Mouse (Mus musculus) adrenal gland, postnatal 10 days (tissue): ENCODE measurements around the gene Frmd4b. TPM values are rescaled to one million over a fixed set of nuclear protein-coding genes. Genes with fewer than 3 reads are reported as not detected.

Source experiments
- DNase-seq: peaks from one replicate; pipeline ENCODE4 v3.0.0; 2021; ENCODE audit warnings: mixed read lengths
- total RNA-seq, 2 experiments: library from RNA; stranded (reverse); gene quantifications; 2 replicates each; pipeline ENCODE4 v1.2.3; 2021

Gene Frmd4b
- total RNA-seq, 2 experiments from 2014 or later, result 20.0 to 27.9 TPM

DNA sequence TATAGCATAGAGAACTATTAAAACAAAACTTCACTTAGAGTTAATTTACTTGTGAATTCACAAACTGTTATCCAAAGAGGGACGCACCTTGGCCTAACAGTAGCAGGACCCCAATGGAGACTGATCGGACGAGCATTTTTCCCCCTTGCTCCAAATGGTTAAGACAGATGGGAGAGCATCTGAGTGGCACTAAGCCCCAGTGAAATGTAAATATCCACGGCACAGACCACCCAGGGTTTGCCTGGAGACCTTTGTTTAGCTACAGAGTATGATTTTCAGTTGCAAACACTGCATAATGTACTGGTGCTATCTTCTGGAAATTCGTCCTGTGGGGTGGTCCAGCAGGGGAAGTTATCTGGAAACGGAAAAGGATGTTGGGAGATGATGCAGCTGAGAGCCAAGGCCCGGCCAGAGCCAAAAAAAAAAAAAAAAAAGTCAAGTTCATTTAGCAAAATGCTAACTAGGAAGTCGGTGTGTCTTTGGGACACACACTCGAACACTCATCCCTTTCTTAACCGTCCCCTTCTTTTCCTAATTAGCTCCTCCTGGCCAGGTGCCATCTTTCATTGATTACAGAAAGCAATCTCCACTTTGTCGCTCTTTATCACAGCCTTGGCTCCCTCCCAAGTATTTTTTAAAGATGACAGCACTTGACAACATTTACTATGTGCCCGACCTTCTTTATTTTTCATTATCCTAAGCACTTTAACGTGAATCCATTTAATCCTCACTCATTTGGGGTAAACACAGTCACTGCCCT lies 95.9 kb downstream of the Frmd4b start:
- no peak for DNase-seq

DNA sequence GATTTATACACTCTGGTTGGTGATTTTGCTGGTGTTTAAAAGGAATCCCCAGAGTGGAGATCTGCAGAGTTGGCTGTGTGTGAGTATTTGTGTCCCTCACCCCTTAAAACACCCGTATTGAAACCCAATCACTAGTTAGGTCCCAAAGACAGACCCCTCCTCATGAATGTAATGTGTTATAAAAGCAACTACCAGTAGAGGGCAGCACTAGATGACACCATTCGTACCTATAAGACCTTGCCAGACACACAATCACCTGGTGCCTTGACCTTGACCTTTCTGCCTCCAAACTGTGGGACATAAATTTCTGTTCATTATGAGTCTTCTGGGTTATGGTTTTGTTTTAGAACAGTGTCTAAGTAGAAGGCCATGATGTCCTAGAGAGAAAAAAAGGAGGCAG lies 96.8 kb downstream of the Frmd4b start:
- no peak for DNase-seq

DNA sequence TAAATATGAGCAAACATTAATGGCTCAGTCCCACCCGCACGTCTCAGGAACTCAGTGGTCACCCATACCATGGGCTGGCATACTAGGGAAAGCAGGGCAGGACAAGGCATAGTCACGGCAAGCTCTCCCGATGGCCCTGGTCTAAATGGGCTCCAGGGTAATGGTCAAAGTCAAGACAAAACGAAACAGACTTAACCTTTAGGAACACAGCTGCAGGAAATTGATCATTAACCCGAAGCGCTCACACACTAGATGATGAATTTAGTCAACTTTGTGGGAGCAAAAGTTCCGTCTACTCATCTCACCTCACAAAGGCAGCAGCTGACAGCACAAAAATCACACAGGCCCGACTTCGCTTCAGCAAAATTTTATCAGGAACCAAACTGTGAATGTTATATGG lies 97.8 kb downstream of the Frmd4b start:
- no peak for DNase-seq

DNA sequence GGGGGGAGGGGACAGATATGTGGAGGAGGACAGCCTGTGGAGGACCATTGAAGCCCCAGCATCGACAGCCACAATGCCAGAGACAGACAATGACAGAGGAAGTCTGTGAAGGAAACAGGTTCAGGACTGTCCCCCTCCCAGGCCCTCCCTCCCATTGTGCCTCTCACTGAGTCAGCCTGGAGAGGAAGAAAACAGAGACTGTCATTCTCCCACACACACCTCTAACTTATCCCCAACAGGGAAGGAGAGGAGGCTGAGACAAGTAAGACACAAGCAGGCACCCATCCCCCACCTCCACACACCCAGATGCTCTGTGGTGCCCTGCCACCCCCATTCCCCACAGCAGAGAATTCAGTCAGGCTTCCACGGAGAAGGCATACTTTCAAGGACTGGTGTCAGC lies 98.9 kb downstream of the Frmd4b start:
- DNase-seq, result no peak

DNA sequence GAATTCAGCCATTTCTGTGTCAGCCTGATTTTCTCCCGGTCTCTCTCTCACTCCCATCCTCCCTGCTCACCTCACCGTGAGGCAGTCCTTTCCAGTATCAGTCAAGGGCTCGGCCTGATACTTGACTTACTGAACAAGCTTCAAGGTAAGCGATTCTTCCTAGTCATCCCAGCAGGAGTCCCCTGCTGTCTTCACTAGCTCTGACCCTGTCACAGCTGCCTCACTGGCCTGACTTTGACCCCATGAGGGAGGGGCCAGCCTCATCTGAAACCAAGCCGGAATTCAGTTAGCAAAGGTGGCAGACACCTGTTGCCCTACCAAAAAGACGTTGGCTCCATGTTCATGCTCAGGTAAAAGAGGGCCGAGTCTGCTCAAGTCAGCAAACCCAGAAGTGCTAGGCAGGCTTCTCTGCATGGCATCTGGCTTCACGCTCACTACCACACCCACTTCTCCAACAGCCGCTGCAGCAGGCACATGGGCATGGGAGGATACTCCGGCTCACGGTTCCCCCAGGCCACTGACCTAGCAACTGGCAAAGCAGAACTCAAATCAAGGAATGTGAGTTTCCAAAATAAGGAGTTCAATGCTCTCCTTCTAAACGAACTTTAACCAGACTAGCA lies 99.6 kb downstream of the Frmd4b start:
- DNase-seq, result no peak

DNA sequence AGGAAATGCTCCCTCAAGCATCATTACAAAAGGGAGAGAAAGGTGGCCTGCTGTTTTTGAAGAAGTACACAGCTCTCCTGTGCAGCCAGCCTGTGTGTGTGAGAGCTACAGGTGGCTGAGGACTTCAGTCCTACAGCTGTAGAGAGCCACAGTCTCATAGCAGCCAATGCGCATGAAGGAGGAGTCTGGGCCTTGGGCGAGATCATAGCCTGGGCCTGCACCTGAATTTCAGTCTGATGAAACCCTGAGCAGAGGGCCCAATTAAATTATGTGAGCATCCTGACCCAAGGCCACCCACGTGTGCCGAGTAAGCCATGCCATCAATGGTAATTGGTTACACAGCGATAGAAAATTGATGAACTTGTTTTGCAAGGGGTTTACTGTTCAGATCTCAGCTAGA lies 100.4 kb downstream of the Frmd4b start:
- DNase-seq, result no peak

DNA sequence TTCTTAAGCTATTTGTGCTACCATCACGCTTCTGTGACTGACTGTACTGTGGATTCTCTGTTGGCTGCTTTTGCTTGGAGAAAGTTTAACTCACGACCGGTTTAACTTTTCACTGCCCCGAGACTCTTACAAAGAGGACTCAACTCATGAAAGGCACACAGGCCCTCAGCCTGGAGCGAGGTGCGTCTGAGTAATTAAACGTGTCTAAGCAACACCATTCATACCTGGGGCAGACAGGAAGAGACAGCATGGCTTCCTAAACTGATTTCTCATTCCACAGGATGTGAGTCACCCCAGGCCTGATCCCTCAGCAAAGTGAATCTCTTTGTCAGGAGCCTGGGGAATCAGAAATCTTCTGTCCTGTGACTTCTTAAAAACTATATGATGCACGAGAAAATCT lies 106.6 kb downstream of the Frmd4b start:
- DNase-seq, result no peak

DNA sequence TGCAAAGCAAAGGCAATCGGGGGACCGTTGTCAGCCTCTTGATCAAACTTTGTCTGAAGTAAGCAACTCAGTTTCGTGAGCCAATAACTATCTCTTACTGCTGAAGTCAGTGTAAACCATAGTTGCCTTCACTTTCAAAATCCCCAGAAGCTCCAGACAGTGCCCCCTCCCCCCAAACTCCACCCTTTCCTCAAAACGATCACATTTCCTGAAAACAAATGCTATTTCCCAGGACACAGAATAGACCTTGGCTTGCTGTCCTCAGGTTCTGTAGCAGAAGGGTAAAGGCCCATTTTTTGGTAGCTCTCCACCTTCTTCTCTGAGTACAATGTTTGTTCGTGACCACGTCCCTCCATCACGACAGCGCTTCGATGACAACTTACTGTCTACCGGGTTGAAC lies 107.9 kb downstream of the Frmd4b start:
- no peak for DNase-seq

DNA sequence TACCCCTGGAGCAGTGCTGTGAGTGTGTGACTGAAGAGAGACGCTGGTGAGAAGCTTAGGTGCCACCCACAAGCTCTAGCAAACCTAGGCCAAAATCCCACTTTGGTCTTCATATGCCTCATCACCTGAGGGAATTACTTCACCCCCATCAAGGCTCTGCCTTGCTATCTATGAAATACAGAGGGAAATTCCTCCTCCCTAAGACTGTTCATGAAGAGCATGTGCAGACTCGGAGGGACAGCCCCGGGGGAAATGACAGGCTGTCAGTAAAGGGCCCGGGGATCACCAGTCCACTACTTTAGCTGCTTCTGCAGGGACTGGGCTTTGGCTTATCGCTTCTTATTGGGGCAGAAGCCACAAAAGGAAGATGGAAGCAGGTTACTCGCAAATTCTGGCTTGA lies 108.9 kb downstream of the Frmd4b start:
- no peak for DNase-seq

DNA sequence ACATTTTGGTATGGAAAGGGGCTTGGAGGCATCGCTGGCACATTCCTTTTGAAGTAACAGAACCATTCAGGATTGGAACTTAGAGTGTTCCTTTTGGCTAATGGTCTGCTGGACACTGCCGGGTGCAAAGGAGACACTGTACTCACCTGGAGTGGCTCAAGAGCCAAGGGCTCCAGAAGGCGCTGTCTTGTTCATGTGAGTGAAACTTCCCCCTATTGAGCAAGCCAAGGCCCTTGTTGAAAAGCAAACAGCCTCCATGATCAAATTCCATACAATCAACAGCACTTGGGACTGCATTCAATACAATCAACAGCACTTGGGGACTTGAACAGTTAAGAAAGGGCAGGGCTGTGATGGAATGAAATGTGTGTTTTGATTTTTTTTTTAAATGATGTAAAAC lies 109.4 kb downstream of the Frmd4b start:
- DNase-seq, result no peak

DNA sequence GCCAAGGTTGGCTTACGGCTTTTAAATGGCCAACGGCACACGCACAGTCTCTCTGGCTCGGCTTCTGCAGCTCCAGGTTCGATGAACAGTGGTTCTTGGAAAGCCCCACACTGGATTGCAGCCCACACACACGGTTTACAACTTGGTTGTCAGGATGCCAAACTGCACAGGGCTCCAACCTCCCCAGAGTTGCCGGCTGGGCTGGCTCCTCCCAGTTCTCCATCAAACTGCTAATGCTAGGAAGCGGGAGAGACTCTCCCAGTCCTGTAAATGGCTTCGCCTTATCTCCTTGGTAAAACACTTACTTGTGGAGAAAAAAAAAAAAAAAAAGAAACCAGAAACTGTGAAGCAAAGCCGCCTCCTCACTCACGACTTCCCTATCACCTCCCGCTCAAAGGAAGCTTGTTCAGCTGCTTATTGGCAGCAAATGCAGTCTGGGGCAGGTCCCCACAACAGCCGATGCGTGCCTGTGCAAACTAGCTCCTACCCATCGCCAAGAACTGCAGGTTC lies 111.1 kb downstream of the Frmd4b start:
- peak; percentile 83 for DNase-seq

DNA sequence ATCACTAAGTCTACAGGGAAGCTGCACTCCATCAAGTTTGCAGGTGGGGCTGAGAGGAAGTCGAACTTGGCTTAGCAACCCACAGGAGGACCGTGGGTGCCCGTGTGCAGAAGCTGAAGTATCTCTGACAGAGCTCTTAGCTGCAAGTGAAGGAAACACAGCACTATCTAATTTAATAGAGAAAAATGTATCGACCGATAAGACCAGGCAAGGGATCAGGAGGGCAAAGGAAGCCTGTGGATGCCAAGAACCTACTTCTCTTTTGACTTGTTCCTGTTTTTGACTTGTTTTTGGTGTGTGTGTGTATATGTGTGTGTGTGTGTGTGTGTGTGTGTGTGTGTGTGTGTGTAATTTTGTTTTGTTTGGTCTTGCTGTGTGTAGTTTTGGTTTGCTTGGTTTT lies 112.7 kb downstream of the Frmd4b start:
- DNase-seq, result no peak

DNA sequence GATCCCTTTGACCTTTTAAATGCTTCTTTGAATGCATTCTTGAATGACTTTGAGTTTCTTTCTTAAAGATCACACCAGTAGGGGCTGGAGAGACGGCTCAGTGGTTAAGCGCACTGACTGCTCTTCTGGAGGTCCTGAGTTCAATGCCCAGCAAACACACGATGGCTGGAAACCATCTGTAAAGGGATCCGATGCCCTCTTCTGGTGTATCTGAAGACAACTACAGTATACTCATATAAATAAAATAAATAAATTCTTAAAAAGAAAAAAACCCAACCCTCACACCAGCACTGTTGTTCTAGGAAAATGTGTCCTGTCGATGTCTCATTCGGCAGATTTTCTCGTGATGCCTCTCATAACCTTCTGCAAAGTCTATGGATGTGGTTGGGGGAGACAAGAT lies 116.3 kb downstream of the Frmd4b start:
- DNase-seq, result no peak

DNA sequence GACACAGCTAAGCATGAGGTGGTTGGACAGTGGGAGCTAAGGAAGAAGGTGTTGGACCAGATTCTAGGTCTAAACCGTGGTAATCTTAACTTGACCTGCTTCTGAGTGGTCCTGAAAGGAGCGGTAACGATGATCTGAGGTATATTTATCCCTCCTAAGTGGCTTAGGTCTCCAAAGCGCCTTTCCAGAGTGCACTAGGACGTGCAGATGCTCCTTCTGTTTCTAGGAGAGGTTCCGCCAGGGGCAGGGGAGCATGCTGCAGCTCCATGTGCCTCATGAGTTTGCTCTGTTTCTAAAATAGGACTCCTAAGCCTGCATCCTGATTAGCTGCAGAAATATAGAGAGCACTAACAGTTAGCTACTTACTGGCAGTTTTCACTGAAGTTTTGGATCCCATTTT lies 117.1 kb downstream of the Frmd4b start:
- DNase-seq, result no peak

DNA sequence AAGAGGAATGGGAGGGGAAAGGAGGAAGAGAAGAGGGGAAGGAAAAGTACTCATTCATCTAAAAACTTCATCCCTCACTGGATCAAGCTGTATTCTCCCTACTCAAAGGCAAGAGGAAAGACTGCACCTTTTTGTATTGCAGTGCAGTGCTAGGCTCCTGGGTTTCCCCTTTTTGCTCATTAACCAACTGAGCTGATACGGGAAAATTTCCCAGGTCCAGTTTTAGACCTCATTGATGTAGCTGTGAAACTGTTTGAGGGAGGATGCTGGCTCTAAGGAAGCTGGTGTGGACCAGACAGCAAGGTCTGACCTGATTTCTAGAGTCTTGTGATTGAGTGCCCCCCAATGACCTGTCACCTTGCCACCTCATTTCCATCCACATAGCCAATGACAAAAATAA lies 121.3 kb downstream of the Frmd4b start:
- DNase-seq, result no peak

DNA sequence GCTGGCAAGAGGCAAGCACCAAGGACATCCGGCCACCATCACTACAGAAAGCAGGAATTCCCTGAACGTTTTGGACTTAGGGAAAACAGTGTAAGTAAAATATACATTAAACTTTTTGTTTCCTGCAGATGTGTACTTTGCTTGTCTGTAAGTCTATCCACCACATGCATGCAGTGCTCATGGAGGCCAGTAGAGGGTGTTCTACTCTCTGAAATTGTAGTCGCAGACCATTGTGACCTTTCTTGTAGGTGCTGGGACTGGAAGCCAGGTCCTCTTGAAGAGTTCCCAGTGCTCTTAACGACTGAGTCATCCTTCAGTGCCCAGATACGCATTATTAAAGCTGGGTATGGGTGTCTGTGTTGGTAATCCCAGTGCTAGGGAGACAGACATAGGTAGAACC lies 126.3 kb downstream of the Frmd4b start:
- DNase-seq, result no peak

DNA sequence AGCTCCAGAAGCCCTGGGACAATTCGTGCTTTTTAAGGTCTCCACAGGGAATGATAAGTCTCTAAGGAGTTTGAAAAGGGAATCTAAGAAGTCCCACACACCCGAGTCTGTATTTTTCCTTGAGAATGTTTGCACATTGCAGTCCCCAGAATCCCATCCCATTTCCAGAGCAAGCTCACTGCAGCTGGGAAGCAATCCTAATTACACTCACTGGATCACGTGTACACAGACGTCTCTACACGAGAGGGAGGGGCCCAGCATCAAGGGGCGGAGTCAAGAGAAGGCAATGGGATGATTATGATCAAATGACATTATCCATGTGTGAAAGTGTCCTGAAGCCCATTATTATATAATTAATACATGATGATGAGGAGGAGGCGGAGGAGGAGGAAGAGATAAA lies 128.5 kb downstream of the Frmd4b start:
- DNase-seq, result no peak

DNA sequence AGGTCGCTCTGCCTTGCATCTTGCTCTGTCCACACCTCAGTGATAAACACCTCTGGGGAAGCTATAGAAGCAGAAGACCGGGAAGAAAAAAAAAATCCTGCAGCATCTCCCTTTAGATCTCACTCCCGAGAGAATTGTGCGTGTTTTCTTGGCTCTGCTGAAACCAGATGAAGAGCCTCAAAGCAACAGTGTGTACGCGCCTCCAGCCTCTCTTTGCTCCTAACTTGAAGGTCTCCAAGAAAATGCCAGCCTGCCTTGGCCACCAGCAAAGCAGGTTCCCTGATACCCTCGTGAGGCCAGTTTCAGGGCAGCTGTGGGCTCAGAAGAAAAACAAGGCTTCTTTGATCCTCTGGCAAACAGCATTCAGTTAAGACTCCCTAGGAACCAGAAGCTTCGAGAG lies 129.1 kb downstream of the Frmd4b start:
- no peak for DNase-seq

DNA sequence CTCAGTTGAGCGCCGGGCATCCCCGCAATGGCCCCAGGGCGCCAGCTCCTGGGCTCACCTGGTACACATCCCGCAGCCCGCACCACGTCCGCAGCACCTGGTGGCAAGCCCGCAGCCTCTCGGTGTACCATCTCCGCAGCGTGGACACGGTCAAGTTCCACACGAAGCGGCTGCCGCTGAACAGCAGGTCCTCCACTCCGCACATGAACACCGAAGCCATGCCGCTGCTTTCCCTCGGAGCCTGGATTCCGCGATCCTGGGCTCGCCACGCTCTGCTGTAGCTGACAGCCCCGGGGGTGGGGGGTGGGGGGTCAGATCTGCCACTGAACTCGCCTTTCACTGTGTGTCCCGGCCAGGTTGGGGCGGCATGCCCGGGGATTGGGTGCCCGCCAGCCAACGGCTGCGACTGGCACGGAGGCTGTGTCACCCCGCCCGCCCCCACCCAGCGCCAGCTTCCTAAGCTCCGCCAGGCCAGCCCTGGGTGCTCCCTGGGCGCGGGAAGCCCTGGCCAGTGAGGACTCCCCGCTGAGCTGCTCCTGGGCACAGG lies 129.7 kb downstream of the Frmd4b start:
- DNase-seq, result peak; percentile 87

DNA sequence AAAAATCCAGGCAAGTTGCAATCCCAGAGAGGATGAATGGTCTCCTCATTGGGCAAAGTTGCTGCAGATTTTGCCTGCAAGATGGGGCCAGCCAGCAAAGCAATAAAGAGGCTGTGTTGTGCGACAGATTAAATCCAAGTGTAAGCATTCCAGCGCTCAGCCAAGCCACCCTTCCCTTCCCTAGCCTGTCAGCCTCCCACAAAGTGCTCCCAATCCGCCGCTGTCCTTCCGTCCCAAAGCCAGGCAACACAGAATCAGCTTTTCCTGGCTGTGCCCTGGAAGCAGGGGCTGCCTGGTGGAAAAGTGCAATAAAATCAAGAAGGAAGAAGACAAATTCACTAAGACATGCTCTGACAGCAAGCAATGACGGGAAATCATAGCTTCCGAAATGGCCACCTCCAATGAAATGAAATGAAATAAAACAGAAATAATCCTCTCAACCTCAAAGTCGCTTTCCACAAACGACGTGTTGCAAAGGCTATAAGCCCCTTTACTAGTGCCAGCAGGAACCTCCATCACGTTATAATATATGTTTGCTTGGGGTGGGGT lies 130.5 kb downstream of the Frmd4b start:
- DNase-seq, result no peak

DNA sequence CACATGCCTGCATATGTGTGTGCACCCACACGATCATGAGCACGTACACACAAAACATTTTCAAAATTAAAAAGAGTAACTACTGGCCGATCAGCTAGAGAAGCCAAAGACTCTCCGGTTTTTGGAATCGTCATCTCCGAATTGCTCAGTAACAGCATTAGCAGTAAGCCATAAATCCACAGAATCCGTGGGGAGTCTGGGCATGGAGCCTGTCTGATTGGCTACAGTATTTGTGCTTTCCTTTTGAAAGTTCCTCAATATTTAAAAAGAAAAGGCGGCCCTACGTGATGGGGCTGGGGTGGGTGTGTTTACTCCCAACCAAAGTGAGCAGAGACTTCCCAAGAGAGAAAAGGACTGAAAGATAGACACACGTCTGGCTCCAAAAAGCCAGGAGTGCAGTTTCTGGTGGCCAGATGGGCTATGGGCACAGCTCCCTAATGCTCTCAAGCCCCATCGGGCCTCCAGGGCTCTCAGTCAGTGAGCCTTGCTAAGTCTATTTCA lies 131.4 kb downstream of the Frmd4b start:
- no peak for DNase-seq

DNA sequence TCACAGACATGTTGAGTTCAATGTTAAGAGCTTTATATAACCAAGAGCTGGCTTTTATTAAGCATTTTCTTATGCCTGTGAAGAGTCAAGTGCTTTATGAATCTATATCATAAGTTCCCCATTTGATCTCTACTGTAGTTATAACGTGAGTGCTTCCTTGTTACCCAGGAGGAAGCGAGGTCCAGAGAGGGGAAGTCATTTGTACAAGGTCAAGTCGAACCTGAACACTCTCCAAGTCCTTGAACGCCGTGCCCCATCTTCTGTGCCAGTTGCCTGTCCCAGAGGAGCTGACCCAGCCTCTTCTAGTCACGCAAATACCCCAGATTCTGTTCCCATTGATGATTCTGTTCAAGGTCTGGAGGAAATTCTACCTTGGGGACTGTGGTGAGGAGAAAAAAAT lies 135.4 kb downstream of the Frmd4b start:
- peak; percentile 43 for DNase-seq
